Mouse (Mus musculus): ENCODE measurements around the gene Ndufv1. TPM values are rescaled to one million over a fixed set of nuclear protein-coding genes. Genes with fewer than 3 reads are reported as not detected.
"Not testable (repeated sequence)": the region's sequence is repeated elsewhere in the genome, so short reads cannot be mapped to it uniquely, and the experiment has no call there.

Ndufv1 gene
- total RNA-seq, 2 experiments from 2014 or later = 365 to 434 TPM

GRCm38 (mm10) chr19:4045966-4046865, 33.6 kb upstream of the Ndufv1 start, which contains the start of gene Gstp2:
Gstp2 (minus strand) TSS chr19:4046023.
- intact Hi-C loops (cut with DNase I; ENCODE audit: low total_unique reads) = no loop called here
- DNase-seq = peak; percentile 75

DNA sequence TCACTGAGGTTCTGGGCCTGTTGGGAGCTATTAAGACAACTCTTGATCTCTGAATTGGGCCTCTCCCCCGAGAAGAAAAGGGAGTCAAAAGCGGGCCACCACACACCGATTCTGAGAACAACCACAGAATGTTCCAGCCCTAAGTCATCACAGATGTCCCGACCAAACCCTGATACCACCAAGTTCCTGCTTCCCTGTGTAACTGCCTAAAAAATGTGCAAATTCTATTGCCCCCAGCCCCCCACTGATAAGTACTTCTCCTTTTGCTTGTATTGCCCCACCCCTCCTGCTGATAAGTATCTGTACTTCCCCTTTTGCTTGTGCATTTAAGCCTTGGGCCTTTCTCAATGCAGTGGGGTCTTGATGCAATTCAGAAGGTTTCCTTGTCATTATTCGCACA, 31.5 kb upstream of the Ndufv1 start:
- DNase-seq = not testable (repeated sequence)

GRCm38 (mm10) chr19:4042124-4042523, 29.5 kb upstream of the Ndufv1 start:
- intact Hi-C loops (cut with DNase I; ENCODE audit: low total_unique reads) = no loop called here
- peak; percentile 67 for DNase-seq

More for the DNA sequence above, 31.5 kb upstream of the Ndufv1 start:
- intact Hi-C loops (cut with DNase I; ENCODE audit: low total_unique reads) = not testable (repeated sequence)

DNA sequence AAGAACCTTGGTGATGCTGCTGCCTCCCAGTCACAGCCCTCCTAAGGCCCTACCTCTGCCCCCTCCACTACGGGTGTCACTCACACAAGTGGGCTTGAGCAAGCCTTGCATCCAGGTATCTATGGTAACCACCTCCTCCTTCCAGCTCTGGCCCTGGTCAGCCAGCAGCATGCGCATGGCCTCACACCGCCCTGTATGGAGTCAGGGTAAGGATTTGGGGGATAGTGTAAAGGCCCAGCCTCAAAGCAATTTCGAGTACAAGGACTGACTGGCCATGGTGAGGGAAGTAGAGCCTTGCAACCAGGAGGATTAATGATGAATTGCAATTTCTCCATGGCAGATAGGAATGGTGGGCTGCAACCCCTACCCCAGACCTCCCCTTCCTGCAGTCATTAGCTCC, 28.9 kb upstream of the Ndufv1 start:
- intact Hi-C loops (cut with DNase I; ENCODE audit: low total_unique reads); DNase-seq: not testable (repeated sequence)

DNA sequence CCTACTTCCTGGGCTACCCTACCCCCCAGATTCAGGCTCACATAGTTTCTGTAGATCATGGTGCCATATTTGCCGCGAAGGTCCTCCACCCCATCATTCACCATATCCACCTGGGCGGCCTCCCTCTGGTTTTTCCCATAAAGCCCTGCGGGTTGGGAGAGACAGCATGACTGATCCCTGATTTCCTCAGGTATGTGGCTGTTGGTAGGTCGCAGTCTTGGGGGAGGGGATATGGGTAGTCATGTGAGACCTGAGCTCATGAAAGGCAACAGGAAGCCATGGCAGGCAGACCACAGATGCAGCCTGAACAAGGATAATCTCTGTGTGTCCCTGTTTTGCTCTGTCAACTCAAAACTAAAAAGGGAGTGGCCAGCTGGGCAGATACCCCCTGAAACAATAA, 28.3 kb upstream of the Ndufv1 start:
- DNase-seq; intact Hi-C loops (cut with DNase I; ENCODE audit: low total_unique reads): not testable (repeated sequence)

DNA sequence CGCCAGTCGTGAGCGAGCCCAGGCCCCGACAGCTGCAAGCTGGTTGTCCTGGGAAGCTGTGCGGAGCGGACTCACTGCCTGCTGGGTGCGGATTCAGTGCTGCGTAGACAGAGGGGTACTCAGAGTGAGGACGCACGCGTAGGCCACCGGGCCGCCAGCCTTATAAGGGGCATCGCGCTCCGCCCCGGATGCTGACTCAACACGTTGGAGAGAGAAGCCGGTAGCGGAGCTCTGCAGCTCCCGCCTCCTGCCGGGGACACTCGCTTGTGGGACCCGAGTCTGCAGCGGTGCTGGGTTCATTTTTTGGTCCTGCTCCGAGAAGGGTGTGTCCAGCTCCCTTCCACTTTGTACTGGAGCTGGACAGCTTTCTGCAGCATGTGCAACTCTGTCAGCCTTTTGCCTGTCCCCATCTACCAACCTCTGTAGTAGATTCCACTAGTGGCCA, 25.2 kb upstream of the Ndufv1 start, which contains the start of gene Gstp1:
Gene Gstp1 (minus strand): TSS at position 198 of the 445 bp plus-strand sequence.
- intact Hi-C loops (cut with DNase I; ENCODE audit: low total_unique reads) = no loop called here
- peak; percentile 92 for DNase-seq

DNA sequence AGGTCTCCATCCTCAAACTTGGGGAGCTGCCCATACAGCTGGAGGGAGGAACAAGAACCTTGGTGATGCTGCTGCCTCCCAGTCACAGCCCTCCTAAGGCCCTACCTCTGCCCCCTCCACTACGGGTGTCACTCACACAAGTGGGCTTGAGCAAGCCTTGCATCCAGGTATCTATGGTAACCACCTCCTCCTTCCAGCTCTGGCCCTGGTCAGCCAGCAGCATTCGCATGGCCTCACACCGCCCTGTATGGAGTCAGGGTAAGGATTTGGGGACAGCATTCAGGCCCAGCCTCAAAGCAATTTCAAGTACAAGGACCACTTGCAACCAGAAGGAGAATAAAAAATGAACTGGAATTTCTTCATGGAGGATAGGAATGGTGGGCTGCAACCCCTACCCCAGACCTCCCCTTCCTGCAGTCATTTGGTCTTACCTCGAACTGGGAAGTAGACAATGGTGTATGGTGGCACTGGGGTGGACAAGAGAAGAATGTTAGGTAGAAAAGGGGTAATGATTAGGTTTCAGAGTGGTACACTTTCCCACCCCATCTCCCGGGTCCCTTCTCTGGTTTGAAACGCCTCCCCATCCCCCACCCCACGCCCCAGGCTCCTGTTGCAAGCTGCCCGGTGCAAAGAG, 24.7 kb upstream of the Ndufv1 start:
- intact Hi-C loops (cut with DNase I; ENCODE audit: low total_unique reads); DNase-seq: not testable (repeated sequence)

GRCm38 (mm10) chr19:4036327-4037045, 23.9 kb upstream of the Ndufv1 start:
- intact Hi-C loops (cut with DNase I; ENCODE audit: low total_unique reads) = no loop called here

DNA sequence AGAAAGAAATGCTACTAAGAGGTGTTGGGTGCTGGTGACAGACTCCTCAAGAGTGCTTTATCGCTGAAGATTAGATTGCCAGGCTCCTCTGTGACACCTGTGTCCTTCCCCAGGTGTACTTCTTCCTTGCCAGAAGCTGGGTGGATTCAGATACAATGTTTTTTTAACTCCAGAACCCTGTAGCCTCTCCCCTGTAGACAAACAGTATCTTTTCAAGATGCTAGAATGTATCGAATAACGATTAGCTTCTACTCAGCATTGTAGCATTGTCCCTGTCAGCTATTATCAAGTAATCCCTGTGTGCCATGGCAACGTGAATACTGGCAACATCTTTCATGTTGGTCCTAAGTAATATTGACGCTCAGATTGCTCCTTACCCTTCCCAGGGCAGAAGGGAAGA, 21.1 kb upstream of the Ndufv1 start:
- no peak for DNase-seq
- intact Hi-C loops (cut with DNase I; ENCODE audit: low total_unique reads) = no loop called here

More at GRCm38 (mm10) chr19:4036327-4037045, 23.9 kb upstream of the Ndufv1 start:
- no peak for DNase-seq

GRCm38 (mm10) chr19:4033298-4033697, 20.7 kb upstream of the Ndufv1 start:
- DNase-seq = no peak
- intact Hi-C loops (cut with DNase I; ENCODE audit: low total_unique reads) = no loop called here

DNA sequence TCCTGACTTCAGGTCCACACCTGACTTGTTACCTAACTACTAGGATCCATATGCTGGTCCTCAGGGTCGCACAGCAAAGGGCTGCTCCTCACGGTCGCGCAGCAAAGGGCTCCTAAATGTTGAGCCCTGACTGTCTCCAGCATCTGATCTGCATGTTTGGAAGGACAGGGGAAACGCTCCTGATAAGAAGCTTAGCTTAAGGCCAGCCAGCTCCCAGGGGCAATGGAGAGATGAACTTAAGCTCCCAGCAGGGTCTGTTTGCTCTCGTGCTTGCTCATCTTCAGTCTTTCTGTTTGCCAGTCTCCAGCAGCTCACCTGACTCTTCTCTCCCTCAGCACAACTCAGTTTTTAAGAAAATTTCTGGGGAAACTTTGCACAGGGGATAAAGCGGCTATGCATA, 20.1 kb upstream of the Ndufv1 start:
- intact Hi-C loops (cut with DNase I; ENCODE audit: low total_unique reads) = no loop called here

DNA sequence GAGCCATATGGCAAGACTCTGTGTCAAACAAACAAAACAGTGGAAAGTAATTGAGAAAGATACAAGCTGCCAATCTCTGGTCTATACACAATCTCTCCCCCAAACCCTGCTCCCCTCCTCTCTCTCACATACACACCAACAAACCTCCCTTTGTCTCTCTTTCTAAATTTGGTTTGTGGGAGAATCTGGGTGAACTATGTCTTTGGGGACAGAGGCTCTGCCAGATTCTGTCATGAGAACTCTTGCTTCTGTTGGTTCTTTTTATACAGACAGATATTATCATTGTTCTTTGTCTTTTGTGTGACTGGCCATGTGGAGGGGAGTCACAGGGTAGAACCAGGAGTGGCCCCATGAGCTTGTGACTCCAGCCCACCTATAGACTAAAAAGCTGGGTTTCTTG, 15.0 kb upstream of the Ndufv1 start:
- intact Hi-C loops (cut with DNase I; ENCODE audit: low total_unique reads) = no loop called here
- no peak for DNase-seq

More for the DNA sequence above, 20.1 kb upstream of the Ndufv1 start:
- DNase-seq = no peak

- no peak for DNase-seq
- intact Hi-C loops (cut with DNase I; ENCODE audit: low total_unique reads) = no loop called here
These were observed 10.6 kb upstream of the Ndufv1 start for GRCm38 (mm10) chr19:4023185-4023584.

- intact Hi-C loops (cut with DNase I; ENCODE audit: low total_unique reads) = loop anchor here (1.0 to 5.0 kb wide), 2 partner anchors 30 to 63 kb away; partner anchors contain the start of gene Cabp2
These were observed 6.4 kb upstream of the Ndufv1 start for GRCm38 (mm10) chr19:4018743-4019583.

DNA sequence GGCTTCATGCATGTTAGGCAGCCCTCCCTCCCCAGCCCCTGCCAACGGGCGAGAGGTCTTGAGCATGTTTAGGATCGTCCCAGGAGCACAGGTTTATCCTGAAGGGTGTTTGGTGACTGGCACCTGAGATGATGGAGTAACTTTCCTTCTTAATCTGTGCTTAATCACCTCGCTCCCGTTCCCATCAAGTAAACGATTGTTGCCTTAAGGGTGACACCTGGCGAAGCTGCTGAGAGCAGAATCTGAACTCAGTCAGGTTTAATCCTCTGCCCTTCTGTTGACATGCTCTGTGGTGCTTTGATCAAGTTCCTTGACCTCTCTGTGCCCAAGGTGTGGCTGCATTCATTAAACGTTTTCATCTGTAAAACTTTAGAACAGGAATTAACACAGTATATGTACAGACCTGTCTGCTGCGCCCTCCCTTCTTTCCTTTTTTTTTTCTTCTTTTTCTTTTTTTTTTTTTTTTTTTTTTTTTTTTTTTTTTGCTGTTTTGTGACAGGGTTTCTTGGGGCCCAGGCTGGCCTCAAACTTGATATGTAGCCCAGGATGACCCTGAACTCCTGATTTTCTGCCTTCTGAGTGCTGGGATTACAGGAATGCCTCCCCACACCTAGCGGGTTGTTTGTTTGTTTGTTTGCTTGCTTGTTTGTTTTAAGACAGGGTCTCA, 5.4 kb upstream of the Ndufv1 start:
- intact Hi-C loops (cut with DNase I; ENCODE audit: low total_unique reads) = loop anchor here (5.0 kb wide), 1 partner anchor 64 kb away; the partner anchor contains the start of gene Cabp2
- no peak for DNase-seq

More at GRCm38 (mm10) chr19:4018743-4019583, 6.4 kb upstream of the Ndufv1 start:
- peak; percentile 84 for DNase-seq

DNA sequence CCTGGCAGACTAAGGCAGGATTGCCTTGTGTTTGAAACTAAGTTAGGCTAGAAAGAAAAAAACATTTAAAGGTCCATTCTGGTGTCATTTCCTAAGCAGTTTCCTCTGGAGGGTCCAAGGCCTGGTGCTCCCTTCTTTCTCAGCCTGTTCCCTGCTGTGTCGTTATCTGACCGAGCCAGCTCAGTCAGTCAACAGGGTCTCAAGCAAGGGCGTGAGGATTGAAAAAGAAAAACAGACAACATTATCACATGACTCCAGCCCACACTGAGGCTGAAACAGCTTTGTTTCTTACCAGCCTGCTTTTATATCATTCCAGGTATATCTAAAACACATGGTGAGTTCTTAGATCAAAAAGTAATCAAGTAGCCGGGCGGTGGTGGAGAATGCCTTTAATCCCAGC, 3.0 kb upstream of the Ndufv1 start:
- intact Hi-C loops (cut with DNase I; ENCODE audit: low total_unique reads) = loop anchor here (5.0 kb wide), 1 partner anchor 67 kb away; the partner anchor contains the start of gene Cabp2

DNA sequence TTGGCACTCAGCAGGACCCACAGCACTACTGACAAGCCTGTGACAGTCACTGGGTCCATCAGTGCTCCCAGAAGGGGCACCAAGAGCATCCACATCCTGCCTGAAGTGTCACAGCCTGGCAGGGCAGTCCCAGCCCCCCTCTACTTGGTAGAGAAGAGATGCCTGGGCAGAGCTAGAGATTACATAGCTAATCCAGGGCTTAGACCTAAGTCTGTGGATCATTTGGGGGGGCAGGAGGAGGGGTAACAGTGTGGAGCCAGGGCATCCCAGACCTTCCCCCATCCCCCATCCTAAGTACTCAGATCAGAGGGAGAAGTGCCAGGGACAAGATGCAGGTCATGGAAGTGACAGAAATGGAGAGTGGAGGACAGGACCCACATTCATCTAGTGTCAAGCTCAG, 2.2 kb upstream of the Ndufv1 start:
- intact Hi-C loops (cut with DNase I; ENCODE audit: low total_unique reads) = loop anchor here (5.0 kb wide), 1 partner anchor 67 kb away; the partner anchor contains the start of gene Cabp2
- DNase-seq = no peak

More for the DNA sequence above, 3.0 kb upstream of the Ndufv1 start:
- DNase-seq = no peak

DNA sequence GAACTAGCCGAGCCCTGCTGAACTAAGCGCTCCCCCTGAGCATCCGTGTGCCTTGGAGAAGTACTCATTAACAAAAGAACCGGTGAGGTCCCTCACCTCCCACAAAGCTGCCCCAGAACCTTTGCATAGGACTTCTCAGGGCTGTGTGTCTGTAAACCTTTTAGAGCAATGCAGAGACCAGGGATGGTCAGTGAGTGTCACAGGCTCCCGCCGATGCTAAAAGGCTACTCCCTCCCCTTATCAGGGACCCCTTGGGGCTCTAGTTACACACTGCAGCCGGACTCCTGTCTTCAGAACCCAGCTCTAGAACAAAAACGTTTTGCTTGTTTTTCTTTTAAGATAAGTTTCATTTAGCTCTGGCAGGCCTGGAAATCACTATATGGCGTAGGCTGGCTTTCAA, 460 bp upstream of the Ndufv1 start:
- no peak for DNase-seq
- intact Hi-C loops (cut with DNase I; ENCODE audit: low total_unique reads) = no loop called here

Measured in gastrocnemius, postnatal 14 days (tissue).